Mouse (Mus musculus) thymus, postnatal 14 days (tissue): ENCODE results near the gene Cct8.
"Not testable (repeated sequence)": the region's sequence is repeated elsewhere in the genome, so short reads cannot be mapped to it uniquely, and the experiment has no call there.

ENCODE experiments used
- DNase-seq: peaks from one replicate; pipeline ENCODE4 v3.0.0; 2021

The Cct8 gene

GRCm38 (mm10) chr16:87495716-87496447 is at the start of gene Cct8:
Gene Cct8, minus strand, starts transcription at chr16:87495873.
- peak; percentile 98 for DNase-seq

- no peak for DNase-seq
These were observed 33.1 kb upstream of the Cct8 start for GRCm38 (mm10) chr16:87528755-87529154.

- no peak for DNase-seq
These were observed 32.0 kb upstream of the Cct8 start for GRCm38 (mm10) chr16:87527553-87528249.

- DNase-seq, result no peak
These were observed 28.6 kb upstream of the Cct8 start for GRCm38 (mm10) chr16:87524228-87524627.

GRCm38 (mm10) chr16:87512331-87512730 is 16.7 kb upstream of the Cct8 start:
- DNase-seq, result no peak

GRCm38 (mm10) chr16:87511706-87512105 is 16.0 kb upstream of the Cct8 start:
- no peak for DNase-seq

GRCm38 (mm10) chr16:87501304-87502078 is 5.8 kb upstream of the Cct8 start:
- DNase-seq, result no peak

GRCm38 (mm10) chr16:87499556-87499955 is 3.9 kb upstream of the Cct8 start:
- DNase-seq, result no peak

- DNase-seq, result no peak
These were observed 1.5 kb upstream of the Cct8 start for GRCm38 (mm10) chr16:87497171-87497570.

- DNase-seq, result no peak
These were observed 1.1 kb upstream of the Cct8 start for GRCm38 (mm10) chr16:87496728-87497127.

- DNase-seq, result no peak
These were observed 568 bp downstream of the Cct8 start for GRCm38 (mm10) chr16:87494955-87495655.

GRCm38 (mm10) chr16:87492191-87492792 is 3.4 kb downstream of the Cct8 start:
- DNase-seq, result not testable (repeated sequence)

- DNase-seq, result no peak
These were observed 7.1 kb downstream of the Cct8 start for GRCm38 (mm10) chr16:87488605-87489004.

- DNase-seq, result no peak
These were observed 8.9 kb downstream of the Cct8 start for GRCm38 (mm10) chr16:87486739-87487138.

- DNase-seq, result no peak
These were observed 11.3 kb downstream of the Cct8 start for GRCm38 (mm10) chr16:87484367-87484766.

GRCm38 (mm10) chr16:87470579-87470978 is 25.1 kb downstream of the Cct8 start:
- no peak for DNase-seq

- DNase-seq, result no peak
These were observed 36.9 kb downstream of the Cct8 start for GRCm38 (mm10) chr16:87458752-87459151.

GRCm38 (mm10) chr16:87455180-87455611 is 40.5 kb downstream of the Cct8 start:
- DNase-seq, result no peak

- DNase-seq, result peak; percentile 93
These were observed 41.1 kb downstream of the Cct8 start, which contains the start of gene Usp16 for GRCm38 (mm10) chr16:87454419-87455179. Gene Usp16, plus strand, starts transcription at chr16:87454703.

GRCm38 (mm10) chr16:87453226-87453625 is 42.4 kb downstream of the Cct8 start:
- DNase-seq, result no peak

GRCm38 (mm10) chr16:87445528-87445927 is 50.1 kb downstream of the Cct8 start:
- DNase-seq, result no peak

GRCm38 (mm10) chr16:87445110-87445509 is 50.6 kb downstream of the Cct8 start:
- DNase-seq, result no peak
